Mouse (Mus musculus): ENCODE data around the gene Sh3rf1. TPM values are rescaled to one million over a fixed set of nuclear protein-coding genes. Genes with fewer than 3 reads are reported as not detected.

The Sh3rf1 gene
- total RNA-seq, 2 experiments from 2014 or later: 10.1 to 11.3 TPM

GRCm38 (mm10) chr8:61263691-61264090 is 40.0 kb downstream of the Sh3rf1 start:
- no peak for DNase-seq

- DNase-seq: no peak
These were observed 41.2 kb downstream of the Sh3rf1 start for GRCm38 (mm10) chr8:61264881-61265280.

GRCm38 (mm10) chr8:61265390-61265789 is 41.7 kb downstream of the Sh3rf1 start:
- peak; percentile 73 for DNase-seq

- no peak for DNase-seq
These were observed 43.4 kb downstream of the Sh3rf1 start for GRCm38 (mm10) chr8:61267061-61267460.

- no peak for DNase-seq
These were observed 44.0 kb downstream of the Sh3rf1 start for GRCm38 (mm10) chr8:61267692-61268091.

- DNase-seq: no peak
These were observed 44.7 kb downstream of the Sh3rf1 start for GRCm38 (mm10) chr8:61268233-61268916.

- no peak for DNase-seq
These were observed 46.3 kb downstream of the Sh3rf1 start for GRCm38 (mm10) chr8:61270016-61270415.

- DNase-seq: no peak
These were observed 46.9 kb downstream of the Sh3rf1 start for GRCm38 (mm10) chr8:61270541-61270940.

- no peak for DNase-seq
These were observed 47.3 kb downstream of the Sh3rf1 start for GRCm38 (mm10) chr8:61270961-61271360.

GRCm38 (mm10) chr8:61272838-61273237 is 49.2 kb downstream of the Sh3rf1 start:
- no peak for DNase-seq

- no peak for DNase-seq
These were observed 49.9 kb downstream of the Sh3rf1 start for GRCm38 (mm10) chr8:61273307-61274221.

- DNase-seq: peak; percentile 34
These were observed 51.2 kb downstream of the Sh3rf1 start for GRCm38 (mm10) chr8:61274602-61275462.

- no peak for DNase-seq
These were observed 52.0 kb downstream of the Sh3rf1 start for GRCm38 (mm10) chr8:61275463-61276356.

- DNase-seq: peak; percentile 21
These were observed 52.7 kb downstream of the Sh3rf1 start for GRCm38 (mm10) chr8:61276397-61276796.

- DNase-seq: no peak
These were observed 55.4 kb downstream of the Sh3rf1 start for GRCm38 (mm10) chr8:61279030-61279429.

- no peak for DNase-seq
These were observed 58.9 kb downstream of the Sh3rf1 start for GRCm38 (mm10) chr8:61282303-61283168.

- peak; percentile 47 for DNase-seq
These were observed 59.8 kb downstream of the Sh3rf1 start for GRCm38 (mm10) chr8:61283169-61284081.

GRCm38 (mm10) chr8:61285896-61286295 is 62.2 kb downstream of the Sh3rf1 start:
- no peak for DNase-seq

GRCm38 (mm10) chr8:61286394-61286793 is 62.7 kb downstream of the Sh3rf1 start:
- no peak for DNase-seq
